Mouse (Mus musculus): ENCODE data around the gene Plek2.

DNA sequence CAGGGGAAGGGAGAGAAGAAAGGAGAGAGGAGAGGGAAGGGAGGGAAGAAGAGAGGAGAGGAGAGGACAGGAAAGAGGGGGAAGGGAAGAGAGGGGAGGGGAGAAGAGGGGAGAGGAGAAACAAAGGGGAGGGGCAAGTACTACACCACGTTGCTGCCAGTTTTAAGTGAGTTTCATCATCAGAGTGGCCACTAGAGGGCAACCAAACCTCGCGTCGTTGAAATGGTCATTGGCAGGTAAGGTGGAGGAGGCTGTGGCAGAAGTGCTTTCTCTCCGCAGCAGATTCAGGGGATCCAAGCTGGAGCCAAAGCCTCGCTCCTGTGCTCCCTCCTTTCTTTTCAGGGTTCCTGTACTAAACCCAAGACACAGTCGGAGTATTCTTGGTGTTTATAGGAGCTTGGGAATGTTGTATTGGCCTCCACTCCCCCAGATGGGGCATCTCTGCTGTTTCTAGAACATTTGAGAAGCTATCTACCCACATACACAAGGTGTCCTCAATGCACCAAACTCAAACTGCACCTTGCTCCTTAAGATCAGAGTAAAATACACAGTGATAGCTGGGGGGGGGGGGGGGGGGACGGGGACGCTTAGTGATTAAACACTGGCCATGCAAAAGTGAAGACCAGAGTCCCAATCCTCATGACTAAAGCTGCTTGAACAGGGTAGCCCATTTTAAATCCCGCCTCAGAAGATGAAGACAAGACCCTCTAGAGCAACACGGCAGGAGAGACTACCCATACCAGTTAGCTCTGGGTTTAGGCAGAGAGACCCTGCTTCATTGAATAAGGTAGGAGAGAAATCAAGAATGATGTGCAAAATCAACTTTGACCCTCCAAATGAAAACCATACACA is 11.7 kb upstream of the Plek2 start:
- TF ChIP-seq CTCF (IDR thresholded peaks at IDR 0.05; ENCODE audit: low read depth): peak; percentile 90
- no peak for TF ChIP-seq EP300 (optimal IDR thresholded peaks at IDR 0.05)
